Mouse (Mus musculus): ENCODE results near the gene Pkdcc. TPM values are rescaled to one million over a fixed set of nuclear protein-coding genes. Genes with fewer than 3 reads are reported as not detected.

The Pkdcc gene
- total and polyA plus RNA-seq, 2 experiments from 2014 or later: 7.8 to 100 TPM

DNA sequence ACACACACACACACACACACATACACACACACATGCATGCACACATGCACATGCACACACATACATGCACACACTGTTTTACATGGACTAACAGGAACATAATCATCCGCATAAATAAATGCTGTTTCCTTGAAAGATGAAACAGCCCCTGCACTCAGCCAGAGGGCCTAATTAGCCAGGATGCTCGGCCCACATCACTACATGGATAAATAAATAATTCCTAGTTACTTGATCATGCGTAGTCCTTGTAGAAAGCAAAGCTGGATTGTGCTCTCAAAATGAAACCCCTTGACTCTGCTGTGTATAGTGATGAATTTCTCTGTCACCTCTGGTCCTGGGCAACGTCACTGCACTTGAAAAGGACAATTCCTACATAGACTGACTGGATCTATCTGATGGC is 35.5 kb upstream of the Pkdcc start:
- Histone ChIP-seq H3K4me2 (ENCODE audit: low read depth, low read length) (no peak overlapping the region), H3K27ac (ENCODE audit: low read depth) (no peak overlapping the region), H3K4me3 (ENCODE audit: low read depth, low read length) (no peak overlapping the region), H3K4me1 (ENCODE audit: control insufficient read depth, insufficient read depth) (no peaks in the 10 kb centered on the region), H3K36me3 (replicated peaks; ENCODE audit: control insufficient read depth, insufficient read depth, low read length) (no peaks in the 10 kb centered on the region), H3K9me3 (replicated peaks; ENCODE audit: control insufficient read depth, low read length) (no peaks in the 10 kb centered on the region), H3K9ac (replicated peaks; ENCODE audit: low read depth, low read length) (no peak overlapping the region), H3K27me3 (ENCODE audit: control insufficient read depth, insufficient read depth, low read length) (no peaks in the 10 kb centered on the region)
- WGBS: 87% methylated on average over 4 of the region's 4 CpGs
- TF ChIP-seq EP300 (IDR thresholded peaks at IDR 0.05; ENCODE audit: low read depth): no peak
- DNase-seq (ENCODE audit: low spot score): no peak
- no peak for ATAC-seq (ENCODE audit: insufficient read depth, low read depth)

DNA sequence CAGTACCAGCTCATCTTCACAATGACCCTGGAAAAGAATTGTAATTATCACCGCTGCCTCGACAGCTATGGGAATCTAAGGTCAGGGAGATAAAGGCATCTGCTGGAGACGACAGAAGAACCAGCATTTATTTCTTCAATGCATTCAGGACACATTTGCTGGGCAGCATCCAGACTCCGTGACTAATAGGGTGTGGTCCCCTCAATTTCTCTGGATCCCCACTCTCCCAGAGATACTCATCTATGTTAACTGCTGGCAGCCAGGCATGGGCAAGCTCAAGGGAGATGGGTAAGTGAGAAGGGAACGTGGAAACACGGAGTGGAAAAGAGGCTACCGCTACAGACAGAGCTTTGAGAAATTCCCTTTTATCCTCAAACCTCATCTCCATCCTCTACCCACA is 34.0 kb upstream of the Pkdcc start:
- Histone ChIP-seq H3K4me1 (ENCODE audit: control insufficient read depth, insufficient read depth) (no peaks in the 10 kb centered on the region), H3K27me3 (ENCODE audit: control insufficient read depth, insufficient read depth, low read length) (no peaks in the 10 kb centered on the region), H3K9ac (replicated peaks; ENCODE audit: low read depth, low read length) (no peak overlapping the region), H3K27ac (ENCODE audit: low read depth) (no peak overlapping the region), H3K9me3 (replicated peaks; ENCODE audit: control insufficient read depth, low read length) (no peaks in the 10 kb centered on the region), H3K4me2 (ENCODE audit: low read depth, low read length) (no peak overlapping the region), H3K4me3 (ENCODE audit: low read depth, low read length) (no peak overlapping the region), H3K36me3 (replicated peaks; ENCODE audit: control insufficient read depth, insufficient read depth, low read length) (no peaks in the 10 kb centered on the region)
- no peak for TF ChIP-seq CTCF (IDR thresholded peaks at IDR 0.05; ENCODE audit: low read depth)
- no peak for TF ChIP-seq EP300 (IDR thresholded peaks at IDR 0.05; ENCODE audit: low read depth)
- ATAC-seq (ENCODE audit: insufficient read depth, low read depth): no peak
- WGBS: 64% methylated on average over 7 of the region's 7 CpGs
- no peak for DNase-seq (ENCODE audit: low spot score)

DNA sequence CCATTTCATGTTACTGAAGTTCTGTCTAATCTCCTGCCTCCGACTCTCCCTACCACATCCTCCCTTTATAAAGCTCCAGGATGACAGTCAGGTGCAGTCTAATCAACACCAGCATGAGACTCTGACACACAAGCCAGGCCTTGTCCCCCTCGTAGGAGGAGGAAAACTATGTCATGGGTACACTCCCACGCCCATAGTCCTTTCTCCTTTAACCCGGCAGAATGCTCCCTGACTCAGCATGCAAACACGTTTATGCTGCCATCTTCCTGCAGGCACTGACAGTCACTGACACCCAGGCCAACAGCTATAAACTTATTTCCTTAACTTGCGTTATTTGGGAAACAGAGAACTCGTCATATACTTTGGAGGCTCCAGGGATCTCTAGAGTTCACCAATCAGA is 33.5 kb upstream of the Pkdcc start:
- no peak for TF ChIP-seq CTCF (IDR thresholded peaks at IDR 0.05; ENCODE audit: low read depth)
- TF ChIP-seq EP300 (IDR thresholded peaks at IDR 0.05; ENCODE audit: low read depth): no peak
- WGBS: 48% methylated on average over 7 of the region's 7 CpGs
- Histone ChIP-seq H3K4me1 (ENCODE audit: control insufficient read depth, insufficient read depth) (no peaks in the 10 kb centered on the region), H3K4me3 (ENCODE audit: low read depth, low read length) (no peak overlapping the region), H3K9ac (replicated peaks; ENCODE audit: low read depth, low read length) (no peak overlapping the region), H3K27ac (ENCODE audit: low read depth) (no peak overlapping the region), H3K36me3 (replicated peaks; ENCODE audit: control insufficient read depth, insufficient read depth, low read length) (no peaks in the 10 kb centered on the region), H3K4me2 (ENCODE audit: low read depth, low read length) (no peak overlapping the region), H3K27me3 (ENCODE audit: control insufficient read depth, insufficient read depth, low read length) (no peaks in the 10 kb centered on the region), H3K9me3 (replicated peaks; ENCODE audit: control insufficient read depth, low read length) (no peaks in the 10 kb centered on the region)
- no peak for DNase-seq (ENCODE audit: low spot score)
- ATAC-seq (ENCODE audit: insufficient read depth, low read depth): no peak

DNA sequence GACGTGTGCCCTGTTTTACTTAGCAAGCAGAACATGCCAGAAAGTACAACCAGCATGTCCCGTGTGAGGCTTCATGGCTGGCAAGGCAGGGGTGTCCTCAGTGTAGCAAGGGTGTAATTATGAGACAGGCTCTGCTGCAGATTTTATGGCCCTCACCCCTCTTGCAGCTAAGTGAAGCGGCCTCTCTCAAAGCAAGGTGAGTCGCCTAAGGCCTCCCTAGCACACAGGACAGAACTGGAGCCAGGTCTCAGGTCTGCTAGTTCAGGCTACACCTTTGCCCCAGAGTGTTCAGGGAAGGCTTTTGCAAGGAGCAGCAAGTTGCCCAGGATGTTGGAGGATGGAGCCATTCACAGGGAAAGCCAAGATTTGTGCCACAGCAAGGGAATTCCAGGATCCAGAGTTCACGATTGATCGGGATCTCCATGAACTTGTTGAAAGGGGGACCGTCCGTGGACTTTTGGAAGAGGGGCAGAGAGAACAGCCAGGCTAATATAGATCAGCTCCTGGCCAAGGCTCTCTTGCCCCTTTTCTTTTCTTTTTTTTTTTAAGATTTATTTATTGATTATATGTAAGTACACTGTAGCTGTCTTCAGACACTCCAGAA is 32.9 kb upstream of the Pkdcc start:
- WGBS: 90% methylated on average over 8 of the region's 8 CpGs
- Histone ChIP-seq H3K9me3 (replicated peaks; ENCODE audit: control insufficient read depth, low read length) (no peaks in the 10 kb centered on the region), H3K36me3 (replicated peaks; ENCODE audit: control insufficient read depth, insufficient read depth, low read length) (no peaks in the 10 kb centered on the region), H3K4me2 (ENCODE audit: low read depth, low read length) (no peak overlapping the region), H3K27me3 (ENCODE audit: control insufficient read depth, insufficient read depth, low read length) (no peaks in the 10 kb centered on the region), H3K4me3 (ENCODE audit: low read depth, low read length) (no peak overlapping the region), H3K9ac (replicated peaks; ENCODE audit: low read depth, low read length) (no peak overlapping the region), H3K4me1 (ENCODE audit: control insufficient read depth, insufficient read depth) (no peaks in the 10 kb centered on the region), H3K27ac (ENCODE audit: low read depth) (no peak overlapping the region)
- ATAC-seq (ENCODE audit: insufficient read depth, low read depth) (no peak), DNase-seq (ENCODE audit: low spot score) (no peak)
- no peak for TF ChIP-seq EP300 (IDR thresholded peaks at IDR 0.05; ENCODE audit: low read depth)
- no peak for TF ChIP-seq CTCF (IDR thresholded peaks at IDR 0.05; ENCODE audit: low read depth)

DNA sequence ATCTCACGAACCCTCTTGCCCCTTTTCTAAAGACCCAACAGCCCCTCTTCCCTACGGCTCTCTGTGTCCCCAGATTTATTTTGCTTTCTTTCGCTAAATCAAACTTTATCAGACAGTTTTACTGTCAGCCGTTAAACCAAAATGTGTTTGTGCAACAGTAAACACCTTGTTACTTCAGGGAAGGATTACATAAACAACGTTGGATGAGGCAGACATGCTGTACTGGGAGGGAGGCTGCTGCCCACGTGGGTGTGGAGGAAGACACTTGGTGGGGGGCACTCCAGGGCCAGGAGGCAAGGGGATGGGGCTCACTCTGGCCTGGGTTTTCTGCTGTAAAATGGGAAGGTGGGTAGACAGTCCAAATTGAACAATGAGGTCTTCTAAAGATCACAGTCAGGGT is 32.3 kb upstream of the Pkdcc start:
- ATAC-seq (ENCODE audit: insufficient read depth, low read depth): no peak
- Histone ChIP-seq H3K36me3 (replicated peaks; ENCODE audit: control insufficient read depth, insufficient read depth, low read length) (no peaks in the 10 kb centered on the region), H3K4me2 (ENCODE audit: low read depth, low read length) (no peak overlapping the region), H3K9ac (replicated peaks; ENCODE audit: low read depth, low read length) (no peak overlapping the region), H3K27ac (ENCODE audit: low read depth) (no peak overlapping the region), H3K9me3 (replicated peaks; ENCODE audit: control insufficient read depth, low read length) (no peaks in the 10 kb centered on the region), H3K4me3 (ENCODE audit: low read depth, low read length) (no peak overlapping the region), H3K4me1 (ENCODE audit: control insufficient read depth, insufficient read depth) (0 out of 2 replicates have a peak, but pooled peaks cover 1% of the 10 kb centered on the region), H3K27me3 (ENCODE audit: control insufficient read depth, insufficient read depth, low read length) (no peaks in the 10 kb centered on the region)
- no peak for DNase-seq (ENCODE audit: low spot score)
- 76% methylated on average over 6 of the region's 6 CpGs for WGBS
- no peak for TF ChIP-seq CTCF (IDR thresholded peaks at IDR 0.05; ENCODE audit: low read depth)

Measured in heart, postnatal 0 days (tissue).